Mouse (Mus musculus) thymus, postnatal 10 days (tissue): ENCODE results near the gene Rdh11.

Experiments
- DNase-seq, 2 experiments: peaks; one replicate each; pipeline ENCODE4 v3.0.0; 2021; ENCODE audit warnings: low spot score in 2 of 2

Rdh11 gene

DNA sequence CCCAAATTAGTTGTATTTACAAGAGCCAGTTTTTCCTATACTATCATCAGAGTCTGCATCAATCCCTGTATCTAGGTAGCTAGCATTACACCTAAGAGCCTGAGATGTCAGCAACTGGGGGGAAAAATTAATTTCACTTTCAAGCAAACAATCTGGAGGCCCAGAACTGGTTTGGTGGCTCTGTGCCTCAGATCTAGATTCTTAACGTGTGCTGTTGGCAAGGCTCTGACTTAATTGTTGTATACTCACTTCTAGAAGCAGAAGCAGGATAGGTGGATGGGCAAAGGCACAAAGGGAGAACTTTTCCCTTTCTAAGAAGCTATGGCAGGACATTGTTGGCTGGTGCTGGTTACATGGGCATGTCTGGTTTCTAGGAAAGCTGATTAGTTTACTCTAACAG, 52.7 kb downstream of the Rdh11 start:
- DNase-seq: no peak

DNA sequence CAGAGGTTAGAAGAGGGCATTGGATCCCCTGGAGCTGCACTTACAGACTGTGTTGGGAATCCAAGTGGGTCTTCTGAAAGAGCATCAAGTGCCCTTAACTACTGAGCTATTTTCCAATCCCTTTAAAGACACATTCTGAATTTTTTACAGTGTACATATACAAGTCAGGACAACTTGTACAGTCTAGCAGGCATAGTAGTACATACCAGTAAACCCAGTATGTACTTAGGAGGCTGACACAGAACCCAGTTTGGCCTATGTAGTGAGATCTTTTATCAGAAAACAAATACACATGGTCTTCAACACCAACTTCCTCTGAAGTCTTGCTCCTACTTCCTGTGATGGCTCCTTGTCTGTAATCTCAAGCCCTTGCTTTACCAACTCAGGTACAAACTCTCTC, 53.1 kb downstream of the Rdh11 start:
- no peak for DNase-seq

DNA sequence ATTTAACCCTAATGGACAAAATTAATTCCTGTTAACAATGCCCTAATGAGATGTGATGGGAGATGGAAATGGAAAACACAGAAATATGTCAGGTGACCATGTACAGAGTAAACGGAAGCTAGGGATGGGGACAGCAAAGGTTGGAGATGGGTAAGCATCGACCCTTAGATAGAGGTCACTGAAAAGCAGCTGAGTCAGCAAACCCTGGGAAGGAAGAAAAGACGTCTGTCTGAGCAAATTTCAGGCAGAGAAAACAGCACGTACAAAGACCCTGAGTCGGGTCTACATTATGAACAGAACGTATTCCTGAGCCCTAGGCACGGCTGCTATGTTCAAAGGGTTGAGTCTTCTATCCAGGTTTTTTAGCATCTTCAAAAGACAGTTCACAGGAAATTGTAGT, 55.1 kb downstream of the Rdh11 start:
- no peak for DNase-seq

DNA sequence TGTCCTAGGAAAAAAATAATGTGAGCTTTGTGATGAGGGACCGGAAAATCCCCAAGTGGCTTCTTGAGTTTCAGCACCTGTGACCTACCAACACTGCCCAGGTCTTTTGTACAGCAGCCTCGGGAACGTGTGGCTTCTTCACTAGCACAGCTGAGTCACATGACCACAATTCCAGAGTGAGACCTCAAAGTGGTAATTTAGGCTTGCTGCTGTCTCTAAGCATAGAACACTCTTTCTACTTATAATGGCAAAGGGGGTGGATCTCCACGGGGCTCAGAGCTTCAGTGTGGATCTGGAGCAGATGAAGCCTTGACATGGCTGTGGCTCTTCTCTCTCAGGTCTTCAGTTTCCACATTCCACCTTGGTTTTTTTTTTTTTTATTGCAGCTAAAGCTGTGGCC, 57.0 kb downstream of the Rdh11 start:
- DNase-seq: no peak

DNA sequence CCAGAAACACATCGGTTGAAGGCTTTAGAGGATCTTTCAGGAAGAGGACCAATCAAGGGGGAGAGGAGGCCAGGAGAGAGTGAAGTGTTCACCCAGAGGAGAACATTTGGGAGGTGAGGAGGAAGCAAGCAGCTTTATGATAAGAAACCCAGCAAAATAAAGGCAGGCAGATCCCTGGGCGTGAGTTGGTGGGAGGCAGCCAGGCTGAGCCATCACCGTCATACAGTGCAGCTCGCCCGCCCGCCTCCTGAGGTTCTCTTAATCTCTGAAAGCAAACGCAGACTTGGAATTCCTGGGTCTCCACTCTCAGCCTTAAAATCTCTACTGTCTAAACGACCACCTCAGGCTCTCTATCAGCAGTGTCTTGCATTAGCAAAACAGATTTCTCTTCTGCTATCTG, 57.4 kb downstream of the Rdh11 start:
- DNase-seq: no peak

DNA sequence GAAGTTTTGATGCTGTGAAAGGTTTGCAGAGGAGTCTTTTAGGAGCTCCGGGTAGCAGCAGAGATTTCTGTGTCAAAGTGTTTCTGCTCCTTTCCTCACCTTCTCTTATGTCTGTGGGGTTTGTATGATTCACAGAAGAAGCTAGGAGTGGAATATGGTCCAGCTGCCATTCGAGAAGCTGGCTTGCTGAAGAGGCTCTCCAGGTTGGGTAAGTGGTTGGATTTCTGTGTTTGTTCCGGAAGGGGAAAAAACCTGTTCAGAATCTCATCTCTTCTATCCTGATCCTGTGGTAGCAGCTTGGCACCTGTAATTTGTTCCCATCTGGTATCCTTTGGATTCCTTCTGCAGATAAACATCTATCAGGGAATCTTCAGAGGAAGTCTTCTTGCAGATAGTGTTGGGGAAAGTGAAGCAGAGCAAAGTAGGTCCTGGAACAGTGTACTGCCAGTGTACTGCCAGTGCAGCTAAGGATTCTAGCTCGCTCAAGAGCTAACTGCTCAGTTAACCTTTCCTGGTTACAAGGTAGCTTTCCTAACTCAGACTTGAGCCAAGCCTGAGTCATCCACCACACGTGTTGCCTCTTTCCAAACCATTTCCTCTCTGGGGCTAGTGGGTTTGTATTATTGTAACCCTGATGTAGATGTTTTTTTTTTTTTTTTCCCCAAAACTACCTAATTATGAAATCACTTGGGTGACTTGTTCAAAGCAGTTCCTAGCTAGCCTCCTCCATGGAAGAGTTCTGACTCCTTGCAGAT, 60.2 kb downstream of the Rdh11 start:
- no peak for DNase-seq

DNA sequence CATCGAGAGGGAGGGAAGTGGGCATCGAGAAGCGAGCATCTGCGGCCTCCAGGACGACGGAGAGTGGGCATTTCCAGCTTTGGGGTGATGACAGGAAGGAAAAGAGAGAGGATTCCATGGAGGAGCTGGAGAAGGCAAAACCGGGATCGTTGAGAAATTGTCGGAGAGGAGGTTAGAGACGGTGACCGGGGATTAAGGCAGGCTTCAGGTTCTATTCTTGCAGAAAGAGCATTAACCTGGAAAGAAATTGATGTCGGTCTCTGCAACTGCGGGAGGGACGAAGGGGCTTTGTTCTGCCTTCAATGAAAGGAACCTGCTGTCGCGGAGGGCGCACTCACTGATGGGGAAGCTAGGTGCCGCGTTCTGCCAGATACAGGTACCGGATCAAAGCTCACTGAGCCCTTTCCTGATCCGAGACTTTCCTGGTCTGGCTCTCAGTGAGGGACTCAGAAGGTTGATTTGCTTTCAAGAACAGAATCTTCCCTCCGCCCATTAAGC, 60.9 kb downstream of the Rdh11 start:
- no peak for DNase-seq

DNA sequence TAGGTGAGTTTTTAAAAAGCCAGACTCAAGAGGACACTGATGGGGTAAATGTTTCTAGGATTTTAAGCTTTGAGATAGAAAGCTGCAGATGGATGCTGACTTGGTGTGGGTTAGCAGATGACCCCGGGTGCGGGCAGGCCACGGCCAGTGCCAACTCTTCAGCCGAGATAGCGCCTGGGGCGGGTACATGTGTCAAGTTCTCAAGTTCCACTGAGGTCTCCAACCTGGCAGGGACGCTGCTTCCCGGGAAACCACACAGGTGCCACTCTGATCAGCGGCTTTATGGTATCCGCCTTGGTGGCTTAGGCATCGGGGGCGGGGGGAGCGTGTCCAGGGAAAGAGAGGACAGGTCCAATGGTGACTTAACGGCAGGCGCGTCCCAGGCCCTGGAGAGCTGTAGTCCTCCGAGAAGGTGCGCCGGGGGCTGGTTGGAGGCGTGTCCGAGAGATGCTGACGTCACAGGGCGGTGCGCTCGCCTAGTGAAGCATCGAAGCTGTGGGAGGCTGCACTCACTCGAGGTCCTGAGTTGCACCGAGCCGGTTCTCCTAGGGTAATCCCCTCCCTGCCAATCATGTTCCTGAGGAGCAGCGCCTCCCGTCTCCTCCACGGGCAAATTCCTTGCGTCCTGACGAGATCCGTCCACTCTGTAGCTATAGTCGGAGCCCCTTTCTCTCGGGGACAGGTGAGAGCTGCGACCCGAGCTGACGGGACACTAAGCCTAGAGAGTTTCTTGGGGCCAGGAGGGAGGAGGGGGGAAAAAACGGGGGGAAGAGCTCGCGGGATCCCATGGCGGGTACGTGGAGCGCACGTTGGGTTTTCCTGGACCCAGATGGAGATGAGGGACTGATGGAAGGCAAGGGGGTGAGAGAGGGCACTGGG, 61.6 kb downstream of the Rdh11 start, which contains the start of gene Arg2:
Arg2 (plus strand) TSS at position 479 of the 879 bp plus-strand sequence.
- DNase-seq: peak; percentile 60 to 74
